Mouse (Mus musculus) lung, postnatal 4 days (tissue): ENCODE data around the gene Mpig6b.

ENCODE experiments used
- DNase-seq, 2 experiments: peaks; one replicate each; pipeline ENCODE4 v3.0.0; 2021

The Mpig6b gene

GRCm38 (mm10) chr17:35085208-35085865 lies 19.4 kb upstream of the Mpig6b start, which contains the start of gene Ly6g6f:
Gene Ly6g6f (minus strand): TSS chr17:35085610.
- no peak for DNase-seq

- no peak for DNase-seq
Measured at GRCm38 (mm10) chr17:35083929-35084497, 18.0 kb upstream of the Mpig6b start.

- no peak for DNase-seq
Measured at GRCm38 (mm10) chr17:35082841-35083576, 17.0 kb upstream of the Mpig6b start.

GRCm38 (mm10) chr17:35080710-35081109 lies 14.7 kb upstream of the Mpig6b start:
- no peak for DNase-seq

- DNase-seq: no peak
Measured at GRCm38 (mm10) chr17:35080248-35080647, 14.3 kb upstream of the Mpig6b start.

GRCm38 (mm10) chr17:35079778-35080177 lies 13.8 kb upstream of the Mpig6b start:
- no peak for DNase-seq

- DNase-seq: peak; percentile 82
Measured at GRCm38 (mm10) chr17:35077786-35078233, 11.8 kb upstream of the Mpig6b start, which contains the start of gene Ly6g6d. Gene Ly6g6d (minus strand): TSS chr17:35078065.

- DNase-seq: no peak
Measured at GRCm38 (mm10) chr17:35077285-35077684, 11.3 kb upstream of the Mpig6b start.

GRCm38 (mm10) chr17:35076507-35077176 lies 10.7 kb upstream of the Mpig6b start, which contains the start of gene Ly6g6e:
Gene Ly6g6e (plus strand): TSS chr17:35076902.
- DNase-seq: no peak

GRCm38 (mm10) chr17:35074097-35074496 lies 8.1 kb upstream of the Mpig6b start:
- no peak for DNase-seq

GRCm38 (mm10) chr17:35071454-35071853 lies 5.5 kb upstream of the Mpig6b start:
- no peak for DNase-seq

GRCm38 (mm10) chr17:35070556-35071229 lies 4.7 kb upstream of the Mpig6b start:
- DNase-seq: peak in 1 of 2 experiments; percentile 59

GRCm38 (mm10) chr17:35068213-35068914 lies 2.4 kb upstream of the Mpig6b start:
- DNase-seq: no peak

GRCm38 (mm10) chr17:35064951-35065947 lies 735 bp downstream of the Mpig6b start, which contains the start of gene Ly6g6c:
Gene Ly6g6c (plus strand): TSS chr17:35065388.
- peak; percentile 81 to 89 for DNase-seq

- DNase-seq: no peak
Measured at GRCm38 (mm10) chr17:35064378-35064877, 1.6 kb downstream of the Mpig6b start.

GRCm38 (mm10) chr17:35063466-35063865 lies 2.5 kb downstream of the Mpig6b start:
- DNase-seq: no peak

- DNase-seq: no peak
Measured at GRCm38 (mm10) chr17:35061299-35061698, 4.7 kb downstream of the Mpig6b start.

- peak; percentile 56 to 61 for DNase-seq
Measured at GRCm38 (mm10) chr17:35060737-35061297, 5.2 kb downstream of the Mpig6b start.

- DNase-seq: no peak
Measured at GRCm38 (mm10) chr17:35060071-35060470, 5.9 kb downstream of the Mpig6b start.
